Mouse (Mus musculus) R1 (cell line): ENCODE results near the gene Bpgm.

Experiments
- DNase-seq: peaks from one replicate; pipeline ENCODE4 v3.0.0-alpha.2; 2018; ENCODE audit warnings: low read depth, low spot score

Gene Bpgm

GRCm38 (mm10) chr6:34475974-34476794 is at the start of gene Bpgm:
Gene Bpgm, plus strand, starts transcription at chr6:34476207.
- peak; percentile 99 for DNase-seq

- no peak for DNase-seq
These were observed 37.0 kb upstream of the Bpgm start for GRCm38 (mm10) chr6:34439006-34439405.

GRCm38 (mm10) chr6:34441556-34442257 is 34.3 kb upstream of the Bpgm start:
- DNase-seq: peak; percentile 38

GRCm38 (mm10) chr6:34443791-34444190 is 32.2 kb upstream of the Bpgm start:
- no peak for DNase-seq

- peak; percentile 75 for DNase-seq
These were observed 28.0 kb upstream of the Bpgm start for GRCm38 (mm10) chr6:34447961-34448360.

GRCm38 (mm10) chr6:34448696-34449095 is 27.3 kb upstream of the Bpgm start:
- no peak for DNase-seq

- no peak for DNase-seq
These were observed 22.8 kb upstream of the Bpgm start for GRCm38 (mm10) chr6:34452963-34453770.

GRCm38 (mm10) chr6:34459456-34459855 is 16.6 kb upstream of the Bpgm start:
- no peak for DNase-seq

GRCm38 (mm10) chr6:34460651-34461050 is 15.4 kb upstream of the Bpgm start:
- DNase-seq: no peak

- DNase-seq: no peak
These were observed 12.4 kb upstream of the Bpgm start for GRCm38 (mm10) chr6:34463582-34463981.

- DNase-seq: no peak
These were observed 4.4 kb upstream of the Bpgm start for GRCm38 (mm10) chr6:34471434-34472110.

- no peak for DNase-seq
These were observed 2.7 kb upstream of the Bpgm start for GRCm38 (mm10) chr6:34473346-34473745.

GRCm38 (mm10) chr6:34474031-34474430 is 2.0 kb upstream of the Bpgm start:
- peak; percentile 79 for DNase-seq

GRCm38 (mm10) chr6:34475391-34475790 is 616 bp upstream of the Bpgm start:
- DNase-seq: no peak

GRCm38 (mm10) chr6:34478036-34478435 is 2.0 kb downstream of the Bpgm start:
- no peak for DNase-seq

GRCm38 (mm10) chr6:34478677-34479360 is 2.8 kb downstream of the Bpgm start:
- DNase-seq: no peak

GRCm38 (mm10) chr6:34479531-34479930 is 3.5 kb downstream of the Bpgm start:
- no peak for DNase-seq

- no peak for DNase-seq
These were observed 4.7 kb downstream of the Bpgm start for GRCm38 (mm10) chr6:34480749-34481148.

GRCm38 (mm10) chr6:34481349-34481748 is 5.3 kb downstream of the Bpgm start:
- no peak for DNase-seq

GRCm38 (mm10) chr6:34482842-34483241 is 6.8 kb downstream of the Bpgm start:
- no peak for DNase-seq

GRCm38 (mm10) chr6:34483390-34483789 is 7.4 kb downstream of the Bpgm start:
- no peak for DNase-seq
